Mouse (Mus musculus) ES-E14 (cell line): Measurements from ENCODE around the gene Bcl2l1. TPM values are rescaled to one million over a fixed set of nuclear protein-coding genes. Genes with fewer than 3 reads are reported as not detected.

ENCODE experiments used
- DNase-seq: peaks from one replicate; pipeline ENCODE4 v3.0.0-alpha.2; 2013; ENCODE audit warnings: low read depth, low spot score
- H3K27ac ChIP-seq: 2 replicates; pipeline ENCODE4 v1.5.1; 2012; ENCODE audit warnings: low read depth, mild to moderate bottlenecking, low read length, moderate library complexity, mixed read lengths; ENCODE audit not compliant: poor library complexity, insufficient read depth, severe bottlenecking
- H3K36me3 ChIP-seq: 2 replicates; pipeline ENCODE4 v1.6.1; 2012; ENCODE audit warnings: mild to moderate bottlenecking, low read length, moderate library complexity, mixed read lengths; ENCODE audit not compliant: control insufficient read depth, poor library complexity, insufficient read depth, severe bottlenecking
- H3K4me1 ChIP-seq, 2 experiments: fragments of 150-350 bp in 1 of 2; sonication (generic) in 1 of 2; 2 replicates each; pipeline ENCODE4 v1.6.1; 2012; ENCODE audit warnings: low read length in 2 of 2, mild to moderate bottlenecking in 1 of 2, mixed read lengths in 1 of 2; ENCODE audit not compliant: control insufficient read depth in 2 of 2, insufficient read depth in 2 of 2, poor library complexity in 1 of 2
- H3K4me3 ChIP-seq, 2 experiments: fragments of 150-350 bp in 1 of 2; sonication (generic) in 1 of 2; 2 replicates each; pipeline ENCODE4 v1.5.1; 2012; ENCODE audit warnings: low read length in 2 of 2, low read depth in 1 of 2, mild to moderate bottlenecking in 1 of 2, mixed read lengths in 1 of 2; ENCODE audit not compliant: insufficient read depth in 1 of 2, poor library complexity in 1 of 2, severe bottlenecking in 1 of 2
- H3K9ac ChIP-seq: 2 replicates; pipeline ENCODE4 v1.6.1; 2012; ENCODE audit warnings: low read depth, mild to moderate bottlenecking, low read length, mixed read lengths; ENCODE audit not compliant: poor library complexity, insufficient read depth, severe bottlenecking
- H3K9me3 ChIP-seq: fragments of 150-350 bp; sonication (generic); 2 replicates; pipeline ENCODE4 v1.6.1; 2012; ENCODE audit warnings: low read depth, mild to moderate bottlenecking, low read length; ENCODE audit not compliant: control insufficient read depth, insufficient read depth
- CHD2 ChIP-seq: IDR thresholded peaks from 2 replicates; pipeline ENCODE4 v1.6.1; 2014; ENCODE audit warnings: mild to moderate bottlenecking, low read depth, low read length, inconsistent platforms
- HCFC1 ChIP-seq: IDR thresholded peaks from 2 replicates; pipeline ENCODE4 v1.6.1; 2012; ENCODE audit warnings: low read length, inconsistent platforms, borderline replicate concordance; ENCODE audit not compliant: insufficient read depth
- MAFK ChIP-seq: IDR thresholded peaks from 2 replicates; pipeline ENCODE4 v1.6.1; 2014; ENCODE audit warnings: mild to moderate bottlenecking, low read depth, low read length, inconsistent platforms; ENCODE audit not compliant: insufficient read depth
- ZC3H11A ChIP-seq: IDR thresholded peaks from 2 replicates; pipeline ENCODE4 v1.6.1; 2012; ENCODE audit warnings: low read depth, mild to moderate bottlenecking, inconsistent platforms, low read length, borderline replicate concordance
- ZNF384 ChIP-seq: IDR thresholded peaks from 2 replicates; pipeline ENCODE4 v1.6.1; 2012; ENCODE audit warnings: low read depth, low read length, inconsistent platforms
- in situ Hi-C, 2 experiments: fragments of 600-800 bp; cut with MboI; formaldehyde crosslinking; loops; one replicate each; pipeline ENCODE4 v1.15.1; 2025; ENCODE audit warnings: low sequenced_read_pairs in 2 of 2, inconsistent platforms in 1 of 2; ENCODE audit not compliant: unreplicated experiment in 2 of 2
- total RNA-seq: library from RNA; depleted of rRNA; stranded (reverse); fragments of 300-350 nt; gene quantifications from 2 replicates; pipeline ENCODE4 v1.2.3, GENCODE M21; 2012

Bcl2l1 gene
- total RNA-seq, 1 experiment, result 34.9 TPM

GRCm38 (mm10) chr2:152785446-152786350 lies 45.8 kb downstream of the Bcl2l1 start:
- H3K9ac ChIP-seq, result no peak overlapping the region
- no peak overlapping the region for H3K27ac ChIP-seq
- no peaks in the 10 kb centered on the region; the same call in 1 of the 2 replicates for H3K36me3 ChIP-seq
- DNase-seq, result no peak
- TF ChIP-seq HCFC1, result no peak
- TF ChIP-seq ZC3H11A, result no peak
- no peak for TF ChIP-seq MAFK
- no peak for TF ChIP-seq ZNF384
- TF ChIP-seq CHD2, result no peak
- in situ Hi-C loops, result no loop called here
- H3K9me3 ChIP-seq, result no peaks in the 10 kb centered on the region; the same call in 1 of the 2 replicates
- peaks cover 0 to 5% of the 10 kb centered on the region in 2 experiments; a peak in 1 of 4 replicates for H3K4me1 ChIP-seq
- H3K4me3 ChIP-seq, result no peak overlapping the region

GRCm38 (mm10) chr2:152784640-152785039 lies 46.9 kb downstream of the Bcl2l1 start:
- Histone ChIP-seq H3K36me3 (no peaks in the 10 kb centered on the region; the same call in 1 of the 2 replicates), H3K9ac (no peak overlapping the region), H3K9me3 (no peaks in the 10 kb centered on the region; the same call in 1 of the 2 replicates), H3K27ac (no peak overlapping the region), H3K4me3 (no peak overlapping the region), H3K4me1 (peaks cover 0 to 7% of the 10 kb centered on the region in 2 experiments; a peak in 2 of 4 replicates)
- in situ Hi-C loops, result no loop called here
- no peak for DNase-seq
- TF ChIP-seq ZC3H11A, result no peak
- TF ChIP-seq ZNF384, result no peak
- no peak for TF ChIP-seq HCFC1

- no peak for TF ChIP-seq ZNF384
- TF ChIP-seq CHD2, result no peak
- no peak for TF ChIP-seq ZC3H11A
- TF ChIP-seq HCFC1, result no peak
- TF ChIP-seq MAFK, result no peak
- Histone ChIP-seq H3K36me3 (no peaks in the 10 kb centered on the region), H3K4me1 (peaks cover 0 to 13% of the 10 kb centered on the region in 2 experiments; a peak in 2 of 4 replicates), H3K27ac (no peak overlapping the region), H3K9ac (no peak overlapping the region), H3K9me3 (no peaks in the 10 kb centered on the region), H3K4me3 (no peak overlapping the region)
- no peak for DNase-seq
- in situ Hi-C loops, result no loop called here
Measured at GRCm38 (mm10) chr2:152783241-152783640, 48.3 kb downstream of the Bcl2l1 start.

DNA sequence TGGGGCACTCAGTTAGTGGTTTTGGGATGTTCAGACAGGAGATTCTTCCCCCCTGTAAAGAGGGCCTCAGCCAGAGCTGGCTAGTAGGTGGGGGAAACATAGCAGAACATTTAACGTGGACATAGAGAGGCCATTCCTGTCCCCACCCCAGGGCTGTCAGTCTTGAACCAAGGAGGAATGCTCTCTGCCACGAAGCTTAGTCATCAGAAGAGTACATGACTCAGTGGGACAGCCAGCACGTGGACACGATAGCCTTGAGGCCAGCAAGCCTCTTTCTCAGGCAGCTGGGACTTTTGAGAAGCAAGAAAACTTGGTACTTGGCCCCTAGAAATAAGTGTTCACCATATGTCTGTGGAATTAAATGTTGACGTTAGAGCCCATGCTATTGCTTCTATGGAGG lies 48.9 kb downstream of the Bcl2l1 start:
- TF ChIP-seq ZNF384 (no peak), HCFC1 (no peak), ZC3H11A (no peak), CHD2 (no peak), MAFK (no peak)
- no peaks in the 10 kb centered on the region for H3K36me3 ChIP-seq
- H3K4me1 ChIP-seq, result peaks cover 0 to 13% of the 10 kb centered on the region in 2 experiments; a peak in 2 of 4 replicates
- H3K9me3 ChIP-seq, result no peaks in the 10 kb centered on the region
- no peak for DNase-seq
- no peak overlapping the region for H3K27ac ChIP-seq
- in situ Hi-C loops, result no loop called here
- H3K4me3 ChIP-seq, result no peak overlapping the region
- no peak overlapping the region for H3K9ac ChIP-seq
